Mouse (Mus musculus) kidney, embryonic 15.5 days (tissue): ENCODE data around the gene Draxin. TPM values are rescaled to one million over a fixed set of nuclear protein-coding genes. Genes with fewer than 3 reads are reported as not detected.
A peak's percentile ranks its signal among the peaks of the same experiment; 100 is the strongest.
"Not testable (repeated sequence)": the region's sequence is repeated elsewhere in the genome, so short reads cannot be mapped to it uniquely, and the experiment has no call there.

Experiments
- ATAC-seq: fragments of 200-750 bp; cut with Nextera tagmentation; replicated peaks from 2 replicates; pipeline ENCODE4 v1.8.0; 2017; ENCODE audit warnings: moderate TSS enrichment; ENCODE audit not compliant: low FRiP score
- H3K27ac ChIP-seq: fragments of 300-500 bp; sonication (generic); 2 replicates; pipeline ENCODE4 v1.5.1; 2015; ENCODE audit warnings: mild to moderate bottlenecking, inconsistent platforms
- H3K27me3 ChIP-seq: fragments of 300-500 bp; sonication (generic); 2 replicates; pipeline ENCODE4 v1.6.1; 2015; ENCODE audit warnings: inconsistent platforms
- H3K36me3 ChIP-seq: fragments of 300-500 bp; sonication (generic); 2 replicates; pipeline ENCODE4 v1.6.1; 2015; ENCODE audit warnings: inconsistent platforms
- H3K4me1 ChIP-seq: fragments of 300-500 bp; sonication (generic); 2 replicates; pipeline ENCODE4 v1.6.1; 2015; ENCODE audit warnings: inconsistent platforms
- H3K4me2 ChIP-seq: fragments of 300-500 bp; sonication (generic); 2 replicates; pipeline ENCODE4 v1.6.1; 2015; ENCODE audit warnings: moderate library complexity, mild to moderate bottlenecking, inconsistent platforms
- H3K4me3 ChIP-seq: fragments of 300-500 bp; sonication (generic); replicated peaks from 2 replicates; pipeline ENCODE4 v1.5.1; 2015; ENCODE audit warnings: mild to moderate bottlenecking, inconsistent platforms
- H3K9ac ChIP-seq: fragments of 300-500 bp; sonication (generic); 2 replicates; pipeline ENCODE4 v1.6.1; 2015; ENCODE audit warnings: mild to moderate bottlenecking, inconsistent platforms
- H3K9me3 ChIP-seq: fragments of 300-500 bp; sonication (generic); replicated peaks from 2 replicates; pipeline ENCODE4 v1.6.1; 2016; ENCODE audit warnings: inconsistent platforms
- WGBS: fragments of 180-500 bp; shearing (Covaris S2); methylation state at CpG from one replicate; pipeline ENCODE4 v1.1.7; 2015; ENCODE audit warnings: mixed read lengths; 5-methylcytosine and 5-hydroxymethylcytosine counted together
- polyA plus RNA-seq: library from polyadenylated mRNA; unstranded; fragments of >200 nt; fragmentation: Nextera tagmentation; extraction: Ambion mirVana; gene quantifications from 2 replicates; pipeline ENCODE4 v1.2.1, GENCODE M21; 2015

Gene Draxin
- polyA plus RNA-seq, 1 experiment from 2014 or later, result 0.62 TPM

GRCm38 (mm10) chr4:148122694-148123066, 7.8 kb downstream of the Draxin start:
- 58% methylated on average over 3 of the region's 3 CpGs for WGBS
- ATAC-seq, result no peak
- no peaks in the 10 kb centered on the region for H3K9me3 ChIP-seq

GRCm38 (mm10) chr4:148121982-148122693, 8.4 kb downstream of the Draxin start:
- no peaks in the 10 kb centered on the region; the same call in 1 of the 2 replicates for H3K9me3 ChIP-seq
- 0 out of 2 replicates have a peak, but pooled peaks cover 6% of the 10 kb centered on the region for H3K4me1 ChIP-seq
- peaks cover 6% of the 10 kb centered on the region; the same call in 1 of the 2 replicates for H3K27me3 ChIP-seq
- H3K4me2 ChIP-seq, result no peak overlapping the region
- H3K9ac ChIP-seq, result no peak overlapping the region
- no peaks in the 10 kb centered on the region for H3K36me3 ChIP-seq
- H3K27ac ChIP-seq, result no peak overlapping the region
- peak; percentile 68 for ATAC-seq
- WGBS, result 14% methylated on average over 6 of the region's 6 CpGs
- H3K4me3 ChIP-seq, result no peak overlapping the region

More at GRCm38 (mm10) chr4:148122694-148123066, 7.8 kb downstream of the Draxin start:
- H3K9ac ChIP-seq, result no peak overlapping the region
- no peak overlapping the region for H3K4me2 ChIP-seq
- H3K27ac ChIP-seq, result no peak overlapping the region
- H3K36me3 ChIP-seq, result no peaks in the 10 kb centered on the region
- H3K27me3 ChIP-seq, result peaks cover 8% of the 10 kb centered on the region
- H3K4me3 ChIP-seq, result no peak overlapping the region
- 0 out of 2 replicates have a peak, but pooled peaks cover 6% of the 10 kb centered on the region for H3K4me1 ChIP-seq

GRCm38 (mm10) chr4:148121362-148121761, 9.1 kb downstream of the Draxin start:
- no peak overlapping the region for H3K4me2 ChIP-seq
- WGBS, result 81% methylated on average over 4 of the region's 4 CpGs
- ATAC-seq, result no peak
- no peak overlapping the region for H3K4me3 ChIP-seq
- no peaks in the 10 kb centered on the region; the same call in 1 of the 2 replicates for H3K9me3 ChIP-seq
- peaks cover 6% of the 10 kb centered on the region; the same call in 1 of the 2 replicates for H3K27me3 ChIP-seq
- 0 out of 2 replicates have a peak, but pooled peaks cover 6% of the 10 kb centered on the region for H3K4me1 ChIP-seq
- no peak overlapping the region for H3K9ac ChIP-seq
- H3K27ac ChIP-seq, result no peak overlapping the region
- H3K36me3 ChIP-seq, result no peaks in the 10 kb centered on the region

- Histone ChIP-seq H3K9ac (no peak overlapping the region), H3K27me3 (peaks cover 6% of the 10 kb centered on the region; the same call in 1 of the 2 replicates), H3K4me1 (peaks cover 9% of the 10 kb centered on the region), H3K4me3 (no peak overlapping the region), H3K4me2 (no peak overlapping the region), H3K36me3 (no peaks in the 10 kb centered on the region), H3K27ac (no peak overlapping the region), H3K9me3 (no peaks in the 10 kb centered on the region; the same call in 1 of the 2 replicates)
- no peak for ATAC-seq
- 69% methylated on average over 9 of the region's 9 CpGs for WGBS
Measured at GRCm38 (mm10) chr4:148120555-148120954, 9.9 kb downstream of the Draxin start.

- not testable (repeated sequence) for H3K4me3 ChIP-seq, H3K9me3 ChIP-seq, H3K4me2 ChIP-seq, ATAC-seq, H3K27ac ChIP-seq, H3K27me3 ChIP-seq, H3K9ac ChIP-seq, H3K36me3 ChIP-seq
- 90% methylated on average over 9 of the region's 9 CpGs for WGBS
- peaks cover 17% of the 10 kb centered on the region for H3K4me1 ChIP-seq
Measured at GRCm38 (mm10) chr4:148119578-148119977, 10.9 kb downstream of the Draxin start.

- H3K4me1 ChIP-seq, result peaks cover 14% of the 10 kb centered on the region
- peaks cover 12% of the 10 kb centered on the region; the same call in 1 of the 2 replicates for H3K27me3 ChIP-seq
- no peaks in the 10 kb centered on the region for H3K36me3 ChIP-seq
- no peak overlapping the region for H3K4me3 ChIP-seq
- H3K9ac ChIP-seq, result no peak overlapping the region
- H3K4me2 ChIP-seq, result no peak overlapping the region
- H3K27ac ChIP-seq, result no peak overlapping the region
- no peak for ATAC-seq
- 72% methylated on average over 4 of the region's 4 CpGs for WGBS
- no peaks in the 10 kb centered on the region; the same call in 1 of the 2 replicates for H3K9me3 ChIP-seq
Measured at GRCm38 (mm10) chr4:148117392-148117791, 13.1 kb downstream of the Draxin start.

GRCm38 (mm10) chr4:148116657-148117056, 13.8 kb downstream of the Draxin start:
- peaks cover 13% of the 10 kb centered on the region; the same call in 1 of the 2 replicates for H3K27me3 ChIP-seq
- no peaks in the 10 kb centered on the region; the same call in 1 of the 2 replicates for H3K9me3 ChIP-seq
- H3K36me3 ChIP-seq, result no peaks in the 10 kb centered on the region
- ATAC-seq, result no peak
- H3K9ac ChIP-seq, result no peak overlapping the region
- H3K4me1 ChIP-seq, result peaks cover 11% of the 10 kb centered on the region
- H3K4me3 ChIP-seq, result no peak overlapping the region
- WGBS, result 81% methylated on average over 4 of the region's 4 CpGs
- no peak overlapping the region for H3K27ac ChIP-seq
- no peak overlapping the region for H3K4me2 ChIP-seq

- H3K9me3 ChIP-seq, result no peaks in the 10 kb centered on the region; the same call in 1 of the 2 replicates
- 3% methylated on average over 15 of the region's 15 CpGs for WGBS
Measured at GRCm38 (mm10) chr4:148115467-148115866, 15.0 kb downstream of the Draxin start.

GRCm38 (mm10) chr4:148114758-148115391, 15.6 kb downstream of the Draxin start:
- peak overlapping the region; percentile 41 for H3K4me2 ChIP-seq

More at GRCm38 (mm10) chr4:148115467-148115866, 15.0 kb downstream of the Draxin start:
- H3K4me1 ChIP-seq, result peaks cover 11% of the 10 kb centered on the region
- peaks cover 7% of the 10 kb centered on the region; the same call in 1 of the 2 replicates for H3K27me3 ChIP-seq
- H3K4me3 ChIP-seq, result 0 out of 2 replicates have a peak overlapping the region, but pooled peaks have one; percentile 3
- H3K36me3 ChIP-seq, result no peaks in the 10 kb centered on the region
- ATAC-seq, result peak; percentile 63
- H3K9ac ChIP-seq, result no peak overlapping the region
- peak overlapping the region; percentile 41 for H3K4me2 ChIP-seq
- H3K27ac ChIP-seq, result no peak overlapping the region

GRCm38 (mm10) chr4:148112519-148112918, 18.0 kb downstream of the Draxin start:
- Histone ChIP-seq H3K4me3 (no peak overlapping the region), H3K9me3 (no peaks in the 10 kb centered on the region; the same call in 1 of the 2 replicates), H3K27me3 (peaks cover 11% of the 10 kb centered on the region), H3K4me2 (no peak overlapping the region), H3K4me1 (peaks cover 30% of the 10 kb centered on the region), H3K36me3 (no peaks in the 10 kb centered on the region), H3K9ac (no peak overlapping the region), H3K27ac (no peak overlapping the region)
- no peak for ATAC-seq
- 80% methylated on average over 12 of the region's 12 CpGs for WGBS

More at GRCm38 (mm10) chr4:148114758-148115391, 15.6 kb downstream of the Draxin start:
- ATAC-seq, result peak; percentile 55; the same call in 1 of the 2 replicates
- peaks cover 11% of the 10 kb centered on the region for H3K4me1 ChIP-seq
- no peaks in the 10 kb centered on the region for H3K36me3 ChIP-seq
- no peak overlapping the region for H3K4me3 ChIP-seq
- H3K9ac ChIP-seq, result no peak overlapping the region
- H3K9me3 ChIP-seq, result no peaks in the 10 kb centered on the region; the same call in 1 of the 2 replicates
- no peak overlapping the region for H3K27ac ChIP-seq
- peaks cover 7% of the 10 kb centered on the region; the same call in 1 of the 2 replicates for H3K27me3 ChIP-seq
- WGBS, result 4% methylated on average over 15 of the region's 15 CpGs

GRCm38 (mm10) chr4:148109215-148109614, 21.3 kb downstream of the Draxin start:
- H3K27ac ChIP-seq, result no peak overlapping the region
- H3K36me3 ChIP-seq, result no peaks in the 10 kb centered on the region
- H3K4me2 ChIP-seq, result no peak overlapping the region
- H3K9ac ChIP-seq, result no peak overlapping the region
- no peak for ATAC-seq
- peaks cover 27% of the 10 kb centered on the region for H3K4me1 ChIP-seq
- peaks cover 19% of the 10 kb centered on the region for H3K27me3 ChIP-seq
- no peaks in the 10 kb centered on the region for H3K9me3 ChIP-seq
- no peak overlapping the region for H3K4me3 ChIP-seq
- 72% methylated on average over 5 of the region's 5 CpGs for WGBS
